Mouse (Mus musculus) CH12.LX (cell line): Measurements from ENCODE around the gene Klhl29. TPM values are rescaled to one million over a fixed set of nuclear protein-coding genes. Genes with fewer than 3 reads are reported as not detected.

Source experiments
- DNase-seq: peaks from one replicate; pipeline ENCODE4 v3.0.0-alpha.2; 2013; ENCODE audit errors: extremely low read depth
- H3K27ac ChIP-seq: 2 replicates; pipeline ENCODE4 v1.5.1; 2012; ENCODE audit warnings: low read depth, mild to moderate bottlenecking, control low read depth, moderate library complexity; ENCODE audit not compliant: insufficient read depth
- H3K27me3 ChIP-seq: replicated peaks from 2 replicates; pipeline ENCODE3; 2012; ENCODE audit warnings: inconsistent platforms
- H3K36me3 ChIP-seq, 2 experiments: replicated peaks in 1 of 2; 2 replicates each; pipeline versions ENCODE3 to v1.6.1; 2012; ENCODE audit warnings: inconsistent platforms in 1 of 2, low read length in 1 of 2, mild to moderate bottlenecking in 1 of 2, mixed read lengths in 1 of 2, moderate library complexity in 1 of 2; ENCODE audit not compliant: control insufficient read depth in 1 of 2, insufficient read depth in 1 of 2
- H3K4me1 ChIP-seq, 2 experiments: 2 replicates each; pipeline ENCODE4 v1.6.1; 2012; ENCODE audit warnings: inconsistent platforms in 1 of 2, moderate library complexity in 1 of 2; ENCODE audit not compliant: insufficient read depth in 2 of 2, control insufficient read depth in 1 of 2
- H3K4me2 ChIP-seq: 2 replicates; pipeline ENCODE4 v1.6.1; 2012; ENCODE audit warnings: low read depth, mild to moderate bottlenecking, control low read depth; ENCODE audit not compliant: poor library complexity, insufficient read depth, severe bottlenecking
- H3K4me3 ChIP-seq, 3 experiments: fragments of 150-350 bp in 1 of 3; sonication (generic) in 1 of 3; replicated peaks in 1 of 3; 2 replicates each; pipeline versions ENCODE3 to v1.5.1; 2011 to 2012; ENCODE audit warnings: low read depth in 2 of 3, low read length in 2 of 3, mild to moderate bottlenecking in 2 of 3, moderate library complexity in 2 of 3, control low read depth in 1 of 3, improper control_type of control experiment in 1 of 3, inconsistent platforms in 1 of 3, mixed read lengths in 1 of 3; ENCODE audit not compliant: poor library complexity in 1 of 3
- H3K79me2 ChIP-seq: replicated peaks from 2 replicates; pipeline ENCODE4 v1.6.1; 2012; ENCODE audit warnings: mild to moderate bottlenecking, moderate library complexity; ENCODE audit not compliant: control insufficient read depth, poor library complexity, insufficient read depth, severe bottlenecking; ENCODE audit errors: extremely low read depth
- H3K9ac ChIP-seq: 2 replicates; pipeline ENCODE4 v1.6.1; 2012; ENCODE audit warnings: low read depth, mild to moderate bottlenecking, control low read depth, moderate library complexity; ENCODE audit not compliant: insufficient read depth
- H3K9me3 ChIP-seq: replicated peaks from 2 replicates; pipeline ENCODE3; 2012; ENCODE audit warnings: low read length, inconsistent platforms, mixed read lengths
- BHLHE40 ChIP-seq: IDR thresholded peaks from 2 replicates; pipeline ENCODE4 v1.6.1; 2011; ENCODE audit warnings: mild to moderate bottlenecking, low read depth, low read length, improper control_type of control experiment
- CHD1 ChIP-seq: IDR thresholded peaks from 2 replicates; pipeline ENCODE4 v1.6.1; 2012; ENCODE audit warnings: low read depth, low read length, improper control_type of control experiment, inconsistent platforms
- CHD2 ChIP-seq: IDR thresholded peaks from 2 replicates; pipeline ENCODE4 v1.6.1; 2011; ENCODE audit warnings: low read length, improper control_type of control experiment
- ELF1 ChIP-seq: IDR thresholded peaks from 2 replicates; pipeline ENCODE4 v1.6.1; 2014; ENCODE audit warnings: low read depth, mild to moderate bottlenecking, inconsistent platforms, low read length, improper control_type of control experiment
- EP300 ChIP-seq: IDR thresholded peaks from 2 replicates; pipeline ENCODE4 v1.6.1; 2011; ENCODE audit warnings: low read length, improper control_type of control experiment
- ETS1 ChIP-seq: conservative IDR thresholded peaks from 2 replicates; pipeline ENCODE4 v1.6.1; 2012; ENCODE audit warnings: low read depth, mild to moderate bottlenecking, inconsistent platforms, low read length, improper control_type of control experiment, moderate library complexity
- HCFC1 ChIP-seq: IDR thresholded peaks from 2 replicates; pipeline ENCODE4 v1.6.1; 2012; ENCODE audit warnings: low read depth, mild to moderate bottlenecking, inconsistent platforms, low read length, improper control_type of control experiment
- IRF4 ChIP-seq: IDR thresholded peaks from 2 replicates; pipeline ENCODE4 v1.6.1; 2014; ENCODE audit warnings: low read depth, mild to moderate bottlenecking, inconsistent platforms, low read length, improper control_type of control experiment
- KAT2A ChIP-seq: IDR thresholded peaks from 2 replicates; pipeline ENCODE4 v1.6.1; 2012; ENCODE audit warnings: low read length, improper control_type of control experiment, inconsistent platforms; ENCODE audit not compliant: insufficient replicate concordance
- MAX ChIP-seq: IDR thresholded peaks from 2 replicates; pipeline ENCODE4 v1.6.1; 2011; ENCODE audit warnings: low read length, improper control_type of control experiment
- MAZ ChIP-seq: IDR thresholded peaks from 2 replicates; pipeline ENCODE4 v1.6.1; 2012; ENCODE audit warnings: low read depth, mild to moderate bottlenecking, inconsistent platforms, low read length, improper control_type of control experiment, moderate library complexity
- MEF2A ChIP-seq: IDR thresholded peaks from 2 replicates; pipeline ENCODE4 v1.6.1; 2014; ENCODE audit warnings: low read depth, mild to moderate bottlenecking, inconsistent platforms, low read length, improper control_type of control experiment, borderline replicate concordance
- NELFE ChIP-seq: IDR thresholded peaks from 2 replicates; pipeline ENCODE4 v1.6.1; 2011; ENCODE audit warnings: low read depth, low read length, improper control_type of control experiment
- PAX5 ChIP-seq: IDR thresholded peaks from 2 replicates; pipeline ENCODE4 v1.6.1; 2012; ENCODE audit warnings: low read length, inconsistent platforms, mixed read lengths
- POLR2A ChIP-seq: IDR thresholded peaks from 2 replicates; pipeline ENCODE4 v1.6.1; 2011; ENCODE audit warnings: low read depth, mild to moderate bottlenecking, improper control_type of control experiment, low read length
- RCOR1 ChIP-seq: conservative IDR thresholded peaks from 2 replicates; pipeline ENCODE4 v1.6.1; 2012; ENCODE audit warnings: low read depth, mild to moderate bottlenecking, inconsistent platforms, low read length, improper control_type of control experiment
- TBP ChIP-seq: conservative IDR thresholded peaks from 2 replicates; pipeline ENCODE4 v1.6.1; 2011; ENCODE audit warnings: low read depth, low read length, improper control_type of control experiment
- UBTF ChIP-seq: IDR thresholded peaks from 2 replicates; pipeline ENCODE4 v1.6.1; 2012; ENCODE audit warnings: low read depth, mild to moderate bottlenecking, inconsistent platforms, low read length, improper control_type of control experiment, moderate library complexity
- USF1 ChIP-seq: IDR thresholded peaks from 2 replicates; pipeline ENCODE4 v1.6.1; 2014; ENCODE audit warnings: low read depth, mild to moderate bottlenecking, inconsistent platforms, low read length, improper control_type of control experiment
- USF2 ChIP-seq: conservative IDR thresholded peaks from 2 replicates; pipeline ENCODE4 v1.6.1; 2011; ENCODE audit warnings: low read depth, low read length, improper control_type of control experiment
- ZC3H11A ChIP-seq: IDR thresholded peaks from 2 replicates; pipeline ENCODE4 v1.6.1; 2012; ENCODE audit warnings: low read depth, mild to moderate bottlenecking, inconsistent platforms, low read length, improper control_type of control experiment
- ZKSCAN1 ChIP-seq: IDR thresholded peaks from 2 replicates; pipeline ENCODE4 v1.6.1; 2012; ENCODE audit warnings: low read depth, inconsistent platforms, low read length, improper control_type of control experiment, borderline replicate concordance
- ZMIZ1 ChIP-seq: IDR thresholded peaks from 2 replicates; pipeline ENCODE4 v1.6.1; 2012; ENCODE audit warnings: low read depth, mild to moderate bottlenecking, inconsistent platforms, low read length, improper control_type of control experiment
- ZNF384 ChIP-seq: IDR thresholded peaks from 2 replicates; pipeline ENCODE4 v1.6.1; 2012; ENCODE audit warnings: low read depth, low read length, improper control_type of control experiment, inconsistent platforms
- dilution Hi-C: fragments of 300-500 bp; cut with MboI; formaldehyde crosslinking; loops from 2 replicates; pipeline ENCODE4 v1.14.3; 2020; ENCODE audit warnings: low sequenced_read_pairs; ENCODE audit not compliant: extremely low pct_unique_long_range_greater_than_20kb, extremely low pct_ligation_motif_present
- in situ Hi-C: fragments of 300-500 bp; cut with MboI; formaldehyde crosslinking; loops from 3 replicates; pipeline ENCODE4 v1.14.3; 2019; ENCODE audit warnings: low sequenced_read_pairs, low pct_ligation_motif_present, low pct_unique_long_range_greater_than_20kb, mixed read lengths
- polyA plus RNA-seq: library from polyadenylated mRNA; unstranded; fragments of >175 nt; gene quantifications from 2 replicates; pipeline ENCODE4 v1.2.1, GENCODE M21; 2012; ENCODE audit warnings: low read depth; ENCODE audit not compliant: insufficient read length
- total RNA-seq, 2 experiments: library from RNA; depleted of rRNA; stranded (reverse); fragments of 300-350 nt in 1 of 2; fragments of >200 nt in 1 of 2; gene quantifications; 2 replicates each; pipeline ENCODE4 v1.2.3; 2012 to 2014

Gene Klhl29
- total and polyA plus RNA-seq, 3 experiments, result 0.04 TPM; not detected in 2

- dilution Hi-C loops, result no loop called here
Observed at GRCm38 (mm10) chr12:5255079-5255478, 120.4 kb downstream of the Klhl29 start.

GRCm38 (mm10) chr12:5254246-5254982 is 121.1 kb downstream of the Klhl29 start:
- Histone ChIP-seq H3K36me3 (no peaks in the 10 kb centered on the region), H3K9ac (no peak overlapping the region), H3K79me2 (no peaks in the 10 kb centered on the region), H3K27ac (no peak overlapping the region), H3K9me3 (no peaks in the 10 kb centered on the region), H3K4me3 (no peak overlapping the region), H3K4me1 (no peaks in the 10 kb centered on the region; a peak in 2 of 4 replicates), H3K4me2 (no peak overlapping the region), H3K27me3 (no peaks in the 10 kb centered on the region)
- no peak for DNase-seq
- no peak for TF ChIP-seq ZC3H11A
- no peak for TF ChIP-seq CHD1
- no peak for TF ChIP-seq EP300
- TF ChIP-seq TBP, result no peak
- TF ChIP-seq NELFE, result no peak
- no peak for TF ChIP-seq USF2
- no peak for TF ChIP-seq CHD2
- no peak for TF ChIP-seq ZKSCAN1
- TF ChIP-seq UBTF, result no peak
- no peak for TF ChIP-seq USF1
- no peak for TF ChIP-seq PAX5
- no peak for TF ChIP-seq MAZ
- no peak for TF ChIP-seq KAT2A
- no peak for TF ChIP-seq ZNF384
- no peak for TF ChIP-seq ZMIZ1
- no peak for TF ChIP-seq MAX
- dilution Hi-C loops, result no loop called here
- in situ Hi-C loops, result no loop called here

More at GRCm38 (mm10) chr12:5255079-5255478, 120.4 kb downstream of the Klhl29 start:
- Histone ChIP-seq H3K4me1 (no peaks in the 10 kb centered on the region; a peak in 2 of 4 replicates), H3K27me3 (no peaks in the 10 kb centered on the region), H3K9ac (no peak overlapping the region), H3K9me3 (no peaks in the 10 kb centered on the region), H3K4me2 (no peak overlapping the region), H3K27ac (no peak overlapping the region), H3K4me3 (no peak overlapping the region), H3K36me3 (no peaks in the 10 kb centered on the region), H3K79me2 (no peaks in the 10 kb centered on the region)
- TF ChIP-seq USF2 (no peak), IRF4 (no peak), RCOR1 (no peak), ELF1 (no peak), MEF2A (no peak), USF1 (no peak), ZNF384 (no peak), CHD1 (no peak), HCFC1 (no peak), BHLHE40 (no peak), POLR2A (no peak), ETS1 (no peak), UBTF (no peak)
- no peak for DNase-seq
- in situ Hi-C loops, result no loop called here
